Mouse (Mus musculus) cerebellum, postnatal 14 days (tissue): Measurements from ENCODE around the gene AI413582.

Experiments
- DNase-seq, 2 experiments: peaks; one replicate each; pipeline ENCODE4 v3.0.0; 2021; ENCODE audit warnings: mixed read lengths in 2 of 2

Gene AI413582

GRCm38 (mm10) chr17:27578487-27578886 is 12.9 kb upstream of the AI413582 start:
- DNase-seq, result no peak

- peak in 1 of 2 experiments; percentile 57 for DNase-seq
Measured at GRCm38 (mm10) chr17:27577468-27577867, 11.9 kb upstream of the AI413582 start.

- no peak for DNase-seq
Measured at GRCm38 (mm10) chr17:27576056-27576455, 10.5 kb upstream of the AI413582 start.

- peak in 1 of 2 experiments; percentile 56 for DNase-seq
Measured at GRCm38 (mm10) chr17:27575116-27575776, 9.7 kb upstream of the AI413582 start.

- peak; percentile 97 to 98 for DNase-seq
Measured at GRCm38 (mm10) chr17:27574470-27575115, 9.0 kb upstream of the AI413582 start.

- DNase-seq, result no peak
Measured at GRCm38 (mm10) chr17:27573772-27574320, 8.3 kb upstream of the AI413582 start.

GRCm38 (mm10) chr17:27571315-27571714 is 5.8 kb upstream of the AI413582 start:
- no peak for DNase-seq

GRCm38 (mm10) chr17:27568228-27568627 is 2.7 kb upstream of the AI413582 start:
- no peak for DNase-seq

- no peak for DNase-seq
Measured at GRCm38 (mm10) chr17:27565942-27566267, 349 bp upstream of the AI413582 start.

GRCm38 (mm10) chr17:27564391-27565162 is 979 bp downstream of the AI413582 start:
- no peak for DNase-seq

GRCm38 (mm10) chr17:27563771-27564244 is 1.7 kb downstream of the AI413582 start:
- DNase-seq, result peak in 1 of 2 experiments; percentile 63

- no peak for DNase-seq
Measured at GRCm38 (mm10) chr17:27561809-27562526, 3.6 kb downstream of the AI413582 start.

- DNase-seq, result no peak
Measured at GRCm38 (mm10) chr17:27560926-27561480, 4.6 kb downstream of the AI413582 start.

- no peak for DNase-seq
Measured at GRCm38 (mm10) chr17:27559596-27559995, 6.0 kb downstream of the AI413582 start.

- DNase-seq, result no peak
Measured at GRCm38 (mm10) chr17:27558845-27559244, 6.7 kb downstream of the AI413582 start.

GRCm38 (mm10) chr17:27557927-27558661 is 7.5 kb downstream of the AI413582 start:
- DNase-seq, result peak; percentile 67

GRCm38 (mm10) chr17:27557181-27557926 is 8.2 kb downstream of the AI413582 start:
- peak; percentile 59 to 69 for DNase-seq

GRCm38 (mm10) chr17:27556315-27557011 is 9.1 kb downstream of the AI413582 start, which contains the start of gene Hmga1:
TSS of gene Hmga1 (plus strand) at chr17:27556497.
- peak; percentile 91 for DNase-seq

GRCm38 (mm10) chr17:27555512-27556172 is 9.9 kb downstream of the AI413582 start:
- no peak for DNase-seq
